Mouse (Mus musculus) embryonic fibroblast, embryonic 13.5 days (primary cell): ENCODE results near the gene Thegl.

Experiments
- CTCF ChIP-seq: IDR thresholded peaks from 2 replicates; pipeline ENCODE4 v1.5.1; 2011; ENCODE audit warnings: mild to moderate bottlenecking, control low read depth, low read length, moderate library complexity, borderline replicate concordance; ENCODE audit not compliant: insufficient read depth
- POLR2A ChIP-seq: IDR thresholded peaks from 2 replicates; pipeline ENCODE4 v1.6.1; 2011; ENCODE audit warnings: low read depth, mild to moderate bottlenecking, control low read depth, low read length, moderate library complexity

GRCm38 (mm10) chr5:77044362-77044761 lies 28.5 kb downstream of the Thegl start:
- TF ChIP-seq POLR2A (no peak), CTCF (no peak)
